Mouse (Mus musculus): Measurements from ENCODE around the gene Cntd1. TPM values are rescaled to one million over a fixed set of nuclear protein-coding genes. Genes with fewer than 3 reads are reported as not detected.
A peak's percentile ranks its signal among the peaks of the same experiment; 100 is the strongest.

The Cntd1 gene
- 0.09 and 0.20 TPM in 2 replicates for polyA plus RNA-seq (2012; rRNA removed)

- TF ChIP-seq CTCF (IDR thresholded peaks at IDR 0.05; ENCODE audit: extremely low read depth, insufficient read length, insufficient replicate concordance, low read depth, low read length): no peak
- TF ChIP-seq POLR2A (IDR thresholded peaks at IDR 0.05; ENCODE audit: low read depth, low read length): peak; percentile 88; the same call in 1 of the 2 replicates
- Histone ChIP-seq H3K27ac (ENCODE audit: insufficient read depth, low read depth, low read length) (peak within 1 kb of the TSS; percentile 94), H3K27me3 (ENCODE audit: control insufficient read depth, insufficient read depth, low read length) (no peaks in the 10 kb centered on the region), H3K4me1 (ENCODE audit: control insufficient read depth, insufficient read depth, insufficient read length, low read length) (peaks cover 24% of the 10 kb centered on the region), H3K4me3 (ENCODE audit: low read depth, low read length) (peak within 1 kb of the TSS; percentile 76), H3K36me3 (ENCODE audit: control insufficient read depth, insufficient read depth, low read length) (no peaks in the 10 kb centered on the region)
- 2% methylated on average over 45 of the region's 45 CpGs for WGBS
These were observed at the start of gene Cntd1, which contains the start of gene Coa3 for GRCm38 (mm10) chr11:101278223-101279192. Gene Cntd1 (plus strand): TSS chr11:101279012. Gene Coa3 (minus strand): TSS chr11:101279114.

- no peak for TF ChIP-seq CTCF (IDR thresholded peaks at IDR 0.05; ENCODE audit: extremely low read depth, insufficient read length, insufficient replicate concordance, low read depth, low read length)
- TF ChIP-seq POLR2A (IDR thresholded peaks at IDR 0.05; ENCODE audit: low read depth, low read length): no peak
- WGBS: 46% methylated on average over 8 of the region's 8 CpGs
These were observed 49.4 kb upstream of the Cntd1 start for GRCm38 (mm10) chr11:101229361-101229900.

GRCm38 (mm10) chr11:101230061-101230511 lies 48.7 kb upstream of the Cntd1 start:
- Histone ChIP-seq H3K36me3 (ENCODE audit: control insufficient read depth, insufficient read depth, low read length) (no peaks in the 10 kb centered on the region), H3K4me3 (ENCODE audit: low read depth, low read length) (no peak overlapping the region), H3K27ac (ENCODE audit: insufficient read depth, low read depth, low read length) (peak overlapping the region; percentile 79), H3K4me1 (ENCODE audit: control insufficient read depth, insufficient read depth, insufficient read length, low read length) (peaks cover 11% of the 10 kb centered on the region), H3K27me3 (ENCODE audit: control insufficient read depth, insufficient read depth, low read length) (no peaks in the 10 kb centered on the region)
- TF ChIP-seq CTCF (IDR thresholded peaks at IDR 0.05; ENCODE audit: extremely low read depth, insufficient read length, insufficient replicate concordance, low read depth, low read length): no peak
- no peak for TF ChIP-seq POLR2A (IDR thresholded peaks at IDR 0.05; ENCODE audit: low read depth, low read length)
- 68% methylated on average over 2 of the region's 2 CpGs for WGBS

More at GRCm38 (mm10) chr11:101229361-101229900, 49.4 kb upstream of the Cntd1 start:
- H3K4me3 ChIP-seq (ENCODE audit: low read depth, low read length): no peak overlapping the region
- peaks cover 11% of the 10 kb centered on the region for H3K4me1 ChIP-seq (ENCODE audit: control insufficient read depth, insufficient read depth, insufficient read length, low read length)
- 0 out of 2 replicates have a peak overlapping the region, but pooled peaks have one; percentile 79 for H3K27ac ChIP-seq (ENCODE audit: insufficient read depth, low read depth, low read length)
- H3K36me3 ChIP-seq (ENCODE audit: control insufficient read depth, insufficient read depth, low read length): no peaks in the 10 kb centered on the region
- H3K27me3 ChIP-seq (ENCODE audit: control insufficient read depth, insufficient read depth, low read length): no peaks in the 10 kb centered on the region

GRCm38 (mm10) chr11:101230526-101230925 lies 48.3 kb upstream of the Cntd1 start:
- no peaks in the 10 kb centered on the region for H3K27me3 ChIP-seq (ENCODE audit: control insufficient read depth, insufficient read depth, low read length)
- 47% methylated on average over 5 of the region's 5 CpGs for WGBS
- TF ChIP-seq CTCF (IDR thresholded peaks at IDR 0.05; ENCODE audit: extremely low read depth, insufficient read length, insufficient replicate concordance, low read depth, low read length) (no peak), POLR2A (IDR thresholded peaks at IDR 0.05; ENCODE audit: low read depth, low read length) (no peak)
- peaks cover 11% of the 10 kb centered on the region for H3K4me1 ChIP-seq (ENCODE audit: control insufficient read depth, insufficient read depth, insufficient read length, low read length)
- H3K4me3 ChIP-seq (ENCODE audit: low read depth, low read length): 0 out of 2 replicates have a peak overlapping the region, but pooled peaks have one; percentile 41
- H3K36me3 ChIP-seq (ENCODE audit: control insufficient read depth, insufficient read depth, low read length): no peaks in the 10 kb centered on the region
- H3K27ac ChIP-seq (ENCODE audit: insufficient read depth, low read depth, low read length): peak overlapping the region; percentile 79

DNA sequence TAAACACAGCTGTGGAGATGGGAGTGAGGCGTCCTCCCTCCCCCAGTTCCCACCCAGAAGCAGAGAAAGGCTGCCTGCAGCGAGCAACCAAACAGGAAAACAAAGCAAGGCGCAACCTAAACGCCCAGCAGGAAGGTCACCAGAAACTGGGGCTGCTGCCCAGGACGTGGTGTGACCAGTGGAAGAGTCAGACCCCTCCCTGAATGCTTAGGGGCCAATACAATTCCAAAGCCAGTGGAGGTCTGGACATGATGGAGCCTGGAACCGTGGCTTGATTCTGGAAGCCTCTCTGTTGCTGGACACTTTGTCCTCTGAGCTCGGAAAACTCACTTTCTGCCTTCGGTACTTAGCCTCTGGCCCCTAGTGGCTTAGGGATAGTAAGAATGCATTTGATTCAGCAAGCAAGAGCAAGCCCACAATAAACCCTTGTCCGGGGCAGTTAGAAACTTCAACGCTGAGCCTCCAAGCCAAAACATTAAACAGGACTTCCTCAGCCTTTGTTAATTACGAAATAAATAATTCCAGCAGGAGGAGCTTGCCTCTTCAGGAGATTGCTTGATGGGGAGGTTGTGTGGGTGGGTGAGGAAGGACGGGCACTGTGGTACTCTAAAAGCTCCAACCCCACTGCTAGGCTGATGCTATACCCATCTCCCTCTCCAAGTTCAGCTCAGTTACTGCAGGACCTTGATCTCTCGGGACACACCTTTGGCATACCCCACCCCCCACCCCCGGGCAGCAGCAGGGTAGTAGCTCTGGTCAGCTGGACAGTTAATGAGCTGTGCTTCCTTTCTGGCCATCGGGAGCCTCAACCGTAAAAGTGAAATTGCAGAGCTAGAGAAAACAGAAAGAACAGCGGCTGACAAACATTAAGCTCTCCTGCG lies 47.6 kb upstream of the Cntd1 start:
- Histone ChIP-seq H3K36me3 (ENCODE audit: control insufficient read depth, insufficient read depth, low read length) (no peaks in the 10 kb centered on the region), H3K4me3 (ENCODE audit: low read depth, low read length) (peak overlapping the region; percentile 41), H3K27ac (ENCODE audit: insufficient read depth, low read depth, low read length) (peak overlapping the region; percentile 79), H3K4me1 (ENCODE audit: control insufficient read depth, insufficient read depth, insufficient read length, low read length) (peaks cover 11% of the 10 kb centered on the region), H3K27me3 (ENCODE audit: control insufficient read depth, insufficient read depth, low read length) (no peaks in the 10 kb centered on the region)
- WGBS: 17% methylated on average over 18 of the region's 18 CpGs
- TF ChIP-seq CTCF (IDR thresholded peaks at IDR 0.05; ENCODE audit: extremely low read depth, insufficient read length, insufficient replicate concordance, low read depth, low read length) (no peak), POLR2A (IDR thresholded peaks at IDR 0.05; ENCODE audit: low read depth, low read length) (no peak)

GRCm38 (mm10) chr11:101232010-101232839 lies 46.6 kb upstream of the Cntd1 start:
- no peaks in the 10 kb centered on the region for H3K27me3 ChIP-seq (ENCODE audit: control insufficient read depth, insufficient read depth, low read length)
- peak overlapping the region; percentile 79 for H3K27ac ChIP-seq (ENCODE audit: insufficient read depth, low read depth, low read length)
- TF ChIP-seq CTCF (IDR thresholded peaks at IDR 0.05; ENCODE audit: extremely low read depth, insufficient read length, insufficient replicate concordance, low read depth, low read length) (no peak), POLR2A (IDR thresholded peaks at IDR 0.05; ENCODE audit: low read depth, low read length) (no peak)
- no peaks in the 10 kb centered on the region for H3K36me3 ChIP-seq (ENCODE audit: control insufficient read depth, insufficient read depth, low read length)
- whole genome bisulfite sequencing: 59% methylated on average over 6 of the region's 6 CpGs
- H3K4me1 ChIP-seq (ENCODE audit: control insufficient read depth, insufficient read depth, insufficient read length, low read length): peaks cover 8% of the 10 kb centered on the region
- H3K4me3 ChIP-seq (ENCODE audit: low read depth, low read length): peak overlapping the region; percentile 7; the same call in 1 of the 2 replicates
